ENCODE assay signal across 13 mouse cellular contexts in genomic region chr2:72782355-72782754, GRCm38 (mm10).
A peak's percentile ranks its signal among the peaks of the same experiment; 100 is the strongest.
DNase-seq lines count a peak whose midpoint lies in the region; ATAC-seq and TF ChIP-seq lines count a peak whose summit lies in the region.
"Had no signal": no experiment of that assay in that cellular context is flagged by ENCODE, and none has a peak within 500 bp of the region (broad histone marks: within the 10 kb centered on the region; RNA-seq: fewer than 3 reads in every experiment).

No protein-coding gene starts in this region.

- DNase-seq in forebrain, embryonic 11.5 days (ENCODE audit: low spot score): no peak
- no peak for DNase-seq in limb, embryonic 10.5 days (ENCODE audit: low spot score)
- peak; percentile 37 for DNase-seq in liver, postnatal 0 days
- DNase-seq in urinary bladder, adult 2 months (ENCODE audit: low spot score): no peak
- no peak for DNase-seq in gastrocnemius, postnatal 10 days
- DNase-seq: cerebellum, adult 2 months; gastrocnemius, postnatal 14 days had no signal

- H3K9me3 ChIP-seq in forebrain, embryonic 15.5 days: no peaks in the 10 kb centered on the region
- no peaks in the 10 kb centered on the region for H3K9me3 ChIP-seq in forebrain, embryonic 11.5 days (ENCODE audit: control insufficient read depth, low read length)
- H3K9me3 ChIP-seq in limb, embryonic 13.5 days: no peaks in the 10 kb centered on the region
- no peaks in the 10 kb centered on the region for H3K9me3 ChIP-seq in limb, embryonic 10.5 days (replicated peaks)
- H3K9me3 ChIP-seq in liver, postnatal 0 days (ENCODE audit: low read length): no peaks in the 10 kb centered on the region
- no peaks in the 10 kb centered on the region for H3K9me3 ChIP-seq in stomach, embryonic 14.5 days (ENCODE audit: control insufficient read depth, low read depth, low read length)
- H3K9me3 ChIP-seq: G1E; hindbrain, embryonic 15.5 days had no signal

- no peak for TF ChIP-seq CTCF in liver, postnatal 0 days (IDR thresholded peaks at IDR 0.05; ENCODE audit: low read depth)

- H3K9ac ChIP-seq in forebrain, embryonic 15.5 days (replicated peaks): no peak overlapping the region
- H3K9ac ChIP-seq in forebrain, embryonic 11.5 days (ENCODE audit: low read length): no peak overlapping the region
- no peak overlapping the region for H3K9ac ChIP-seq in limb, embryonic 13.5 days
- H3K9ac ChIP-seq in liver, postnatal 0 days (replicated peaks): no peak overlapping the region
- no peak overlapping the region for H3K9ac ChIP-seq in stomach, embryonic 14.5 days (replicated peaks; ENCODE audit: low read depth, low read length)
- H3K9ac ChIP-seq: hindbrain, embryonic 15.5 days had no signal

- H3K27ac ChIP-seq in forebrain, embryonic 15.5 days (replicated peaks): 0 out of 2 replicates have a peak overlapping the region, but pooled peaks have one; percentile 12
- no peak overlapping the region for H3K27ac ChIP-seq in forebrain, embryonic 11.5 days (ENCODE audit: low read depth, low read length)
- H3K27ac ChIP-seq in limb, embryonic 13.5 days: no peak overlapping the region
- no peak overlapping the region for H3K27ac ChIP-seq in limb, embryonic 10.5 days
- H3K27ac ChIP-seq in liver, postnatal 0 days (ENCODE audit: low read depth): peak overlapping the region; percentile 39; the same call in 1 of the 2 replicates
- no peak overlapping the region for H3K27ac ChIP-seq in stomach, embryonic 14.5 days (ENCODE audit: low read length)
- H3K27ac ChIP-seq: macrophage had no signal

- no peak overlapping the region for H3K4me3 ChIP-seq in forebrain, embryonic 15.5 days
- no peak overlapping the region for H3K4me3 ChIP-seq in forebrain, embryonic 11.5 days (ENCODE audit: low read depth, low read length)
- H3K4me3 ChIP-seq in limb, embryonic 13.5 days: no peak overlapping the region
- H3K4me3 ChIP-seq in limb, embryonic 10.5 days: no peak overlapping the region
- no peak overlapping the region for H3K4me3 ChIP-seq in liver, postnatal 0 days (ENCODE audit: low read depth, low read length)
- no peak overlapping the region for H3K4me3 ChIP-seq in stomach, embryonic 14.5 days (ENCODE audit: low read depth, low read length)
- H3K4me3 ChIP-seq: hindbrain, embryonic 15.5 days had no signal

- H3K27me3 ChIP-seq in forebrain, embryonic 15.5 days: no peaks in the 10 kb centered on the region
- no peaks in the 10 kb centered on the region for H3K27me3 ChIP-seq in forebrain, embryonic 11.5 days (ENCODE audit: control insufficient read depth, insufficient read depth, low read length)
- H3K27me3 ChIP-seq in limb, embryonic 13.5 days: no peaks in the 10 kb centered on the region
- no peaks in the 10 kb centered on the region for H3K27me3 ChIP-seq in limb, embryonic 10.5 days (ENCODE audit: low read depth, poor library complexity, severe bottlenecking)
- no peaks in the 10 kb centered on the region for H3K27me3 ChIP-seq in liver, postnatal 0 days (ENCODE audit: insufficient read depth, low read length)
- no peaks in the 10 kb centered on the region for H3K27me3 ChIP-seq in stomach, embryonic 14.5 days (ENCODE audit: control insufficient read depth, insufficient read depth, low read length)

- no peaks in the 10 kb centered on the region for H3K36me3 ChIP-seq in forebrain, embryonic 15.5 days
- H3K36me3 ChIP-seq in forebrain, embryonic 11.5 days (ENCODE audit: control insufficient read depth, insufficient read depth, low read length): no peaks in the 10 kb centered on the region
- no peaks in the 10 kb centered on the region for H3K36me3 ChIP-seq in limb, embryonic 13.5 days
- H3K36me3 ChIP-seq in limb, embryonic 10.5 days: no peaks in the 10 kb centered on the region
- H3K36me3 ChIP-seq in liver, postnatal 0 days (replicated peaks; ENCODE audit: insufficient read depth, low read length): no peaks in the 10 kb centered on the region
- H3K36me3 ChIP-seq in stomach, embryonic 14.5 days (ENCODE audit: control insufficient read depth, insufficient read depth, low read length): no peaks in the 10 kb centered on the region
- H3K36me3 ChIP-seq: G1E; hindbrain, embryonic 15.5 days had no signal

- ATAC-seq in forebrain, embryonic 15.5 days (replicated peaks): no peak
- no peak for ATAC-seq in forebrain, embryonic 11.5 days (replicated peaks; ENCODE audit: low FRiP score)
- peak; percentile 45 for ATAC-seq in limb, embryonic 13.5 days (ENCODE audit: low FRiP score, low read depth)
- ATAC-seq in liver, postnatal 0 days: 0 out of 2 replicates have a peak, but pooled peaks have one; percentile 22
- peak; percentile 70; the same call in 1 of the 2 replicates for ATAC-seq in stomach, embryonic 14.5 days (ENCODE audit: insufficient number of reproducible peaks, insufficient read depth, low FRiP score, low read depth)

- WGBS in forebrain, embryonic 15.5 days: 52% methylated on average over 7 of the region's 7 CpGs
- 70% methylated on average over 7 of the region's 7 CpGs for WGBS in forebrain, embryonic 11.5 days
- WGBS in limb, embryonic 13.5 days: 29% methylated on average over 7 of the region's 7 CpGs
- 86% methylated on average over 7 of the region's 7 CpGs for WGBS in limb, embryonic 10.5 days
- WGBS in liver, postnatal 0 days (ENCODE audit: insufficient replicate concordance): 56% methylated on average over 7 of the region's 7 CpGs
- WGBS in stomach, embryonic 14.5 days: 42% methylated on average over 7 of the region's 7 CpGs

- H3K4me1 ChIP-seq in forebrain, embryonic 15.5 days: peaks cover 11% of the 10 kb centered on the region
- no peaks in the 10 kb centered on the region for H3K4me1 ChIP-seq in forebrain, embryonic 11.5 days (replicated peaks; ENCODE audit: control insufficient read depth, insufficient read depth, low read length)
- H3K4me1 ChIP-seq in limb, embryonic 13.5 days: peaks cover 52% of the 10 kb centered on the region
- peaks cover 17% of the 10 kb centered on the region for H3K4me1 ChIP-seq in limb, embryonic 10.5 days
- peaks cover 7% of the 10 kb centered on the region; the same call in 1 of the 2 replicates for H3K4me1 ChIP-seq in liver, postnatal 0 days (ENCODE audit: insufficient read depth)
- H3K4me1 ChIP-seq in stomach, embryonic 14.5 days (ENCODE audit: control insufficient read depth, insufficient read depth, low read length): 0 out of 2 replicates have a peak, but pooled peaks cover 9% of the 10 kb centered on the region

- H3K4me2 ChIP-seq in forebrain, embryonic 15.5 days (replicated peaks): no peak overlapping the region
- H3K4me2 ChIP-seq in forebrain, embryonic 11.5 days (ENCODE audit: low read depth, low read length, severe bottlenecking): no peak overlapping the region
- H3K4me2 ChIP-seq in limb, embryonic 13.5 days (replicated peaks): no peak overlapping the region
- no peak overlapping the region for H3K4me2 ChIP-seq in liver, postnatal 0 days (ENCODE audit: low read depth, low read length)
- no peak overlapping the region for H3K4me2 ChIP-seq in stomach, embryonic 14.5 days (replicated peaks; ENCODE audit: low read depth, low read length)
- H3K4me2 ChIP-seq: hindbrain, embryonic 15.5 days had no signal

- no peak for TF ChIP-seq EP300 in liver, postnatal 0 days (IDR thresholded peaks at IDR 0.05; ENCODE audit: low read depth)

Comparison
In these comparisons a context has a peak if more than half of its experiments do, and no peak if none do; other contexts are left out.
1. H3K27ac ChIP-seq: peak in forebrain, embryonic 15.5 days (single experiment) and liver, postnatal 0 days (single experiment); none in forebrain, embryonic 11.5 days (single experiment), limb, embryonic 13.5 days (single experiment), limb, embryonic 10.5 days (single experiment) and stomach, embryonic 14.5 days (single experiment).
2. ATAC-seq: peak in limb, embryonic 13.5 days (single experiment), liver, postnatal 0 days (single experiment) and stomach, embryonic 14.5 days (single experiment); none in forebrain, embryonic 15.5 days (single experiment) and forebrain, embryonic 11.5 days (single experiment).